Mouse (Mus musculus): Measurements from ENCODE around the gene Zfp697. TPM values are rescaled to one million over a fixed set of nuclear protein-coding genes. Genes with fewer than 3 reads are reported as not detected.
"Not testable (repeated sequence)": the region's sequence is repeated elsewhere in the genome, so short reads cannot be mapped to it uniquely, and the experiment has no call there.

The Zfp697 gene
- polyA plus RNA-seq, 1 experiment from 2014 or later = 19.0 TPM

DNA sequence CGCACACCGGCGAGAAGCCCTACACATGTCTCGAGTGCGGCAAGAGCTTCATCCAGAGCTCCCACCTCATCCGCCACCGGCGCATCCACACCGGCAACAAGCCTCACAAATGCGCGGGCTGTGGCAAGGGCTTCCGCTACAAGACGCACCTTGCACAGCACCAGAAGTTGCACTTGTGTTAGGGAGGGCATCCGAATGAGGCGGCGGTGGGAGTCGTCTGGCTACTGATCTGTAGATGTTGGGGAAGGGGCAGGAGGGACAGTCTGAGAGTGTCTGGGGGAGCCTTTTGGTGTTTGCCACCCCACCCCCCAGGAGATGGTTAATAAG lies 46.2 kb downstream of the Zfp697 start:
- Histone ChIP-seq H3K9ac (ENCODE audit: low read depth, low read length) (peak overlapping the region; percentile 59), H3K4me2 (ENCODE audit: low read length) (peak overlapping the region; percentile 97), H3K9me3 (replicated peaks; ENCODE audit: low read length) (no peaks in the 10 kb centered on the region), H3K27ac (no peak overlapping the region), H3K4me3 (replicated peaks; ENCODE audit: low read depth, low read length) (peak overlapping the region; percentile 57), H3K36me3 (ENCODE audit: insufficient read depth, low read length) (no peaks in the 10 kb centered on the region), H3K4me1 (replicated peaks; ENCODE audit: insufficient read depth, low read length) (peaks cover 17% of the 10 kb centered on the region), H3K27me3 (ENCODE audit: insufficient read depth, low read length) (no peaks in the 10 kb centered on the region)
- TF ChIP-seq CTCF (IDR thresholded peaks at IDR 0.05; ENCODE audit: low read depth) = no peak
- ATAC-seq (replicated peaks; ENCODE audit: low FRiP score, low read depth) (no peak; the same call in 1 of the 2 replicates), DNase-seq (ENCODE audit: low spot score) (no peak)
- 8% methylated on average over 17 of the region's 17 CpGs for WGBS

DNA sequence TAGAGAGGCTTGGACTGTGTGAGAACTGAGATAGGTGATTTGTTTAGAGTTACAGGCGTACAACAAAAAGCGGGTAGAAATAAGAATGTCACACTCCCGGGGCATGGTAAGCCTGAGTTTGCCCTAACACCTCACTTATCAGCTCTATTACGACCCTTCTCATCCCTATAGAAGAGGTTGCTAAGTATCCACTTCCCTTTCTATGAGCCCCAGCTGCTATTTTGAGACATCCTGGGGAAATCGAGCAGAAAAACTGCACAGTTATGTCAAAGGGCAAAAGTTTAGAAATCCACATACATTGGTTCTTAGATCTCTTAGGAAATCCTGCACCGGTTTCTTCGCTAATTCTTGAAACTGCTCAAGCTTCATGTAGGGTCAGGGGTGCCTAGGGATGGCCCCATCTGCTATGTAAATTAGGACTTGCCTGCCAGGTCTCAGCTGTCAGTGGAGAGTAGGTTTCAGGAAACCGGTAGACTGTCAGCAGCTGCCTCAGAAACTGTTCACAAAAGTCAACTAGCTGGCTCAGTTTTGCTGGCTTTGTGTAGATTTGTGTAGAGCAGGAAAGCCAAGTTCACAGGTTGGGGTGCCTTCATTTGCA lies 46.8 kb downstream of the Zfp697 start:
- no peak overlapping the region for H3K27ac ChIP-seq
- H3K9ac ChIP-seq (ENCODE audit: low read depth, low read length) = no peak overlapping the region
- H3K36me3 ChIP-seq (ENCODE audit: insufficient read depth, low read length) = no peaks in the 10 kb centered on the region
- H3K27me3 ChIP-seq (ENCODE audit: insufficient read depth, low read length) = no peaks in the 10 kb centered on the region
- ATAC-seq (replicated peaks; ENCODE audit: low FRiP score, low read depth) (no peak), DNase-seq (ENCODE audit: low spot score) (peak; percentile 51)
- no peak for TF ChIP-seq CTCF (IDR thresholded peaks at IDR 0.05; ENCODE audit: low read depth)
- H3K9me3 ChIP-seq (replicated peaks; ENCODE audit: low read length) = no peaks in the 10 kb centered on the region
- WGBS = 39% methylated on average over 8 of the region's 8 CpGs
- peak overlapping the region; percentile 97 for H3K4me2 ChIP-seq (ENCODE audit: low read length)
- peaks cover 17% of the 10 kb centered on the region for H3K4me1 ChIP-seq (replicated peaks; ENCODE audit: insufficient read depth, low read length)
- peak overlapping the region; percentile 57; the same call in 1 of the 2 replicates for H3K4me3 ChIP-seq (replicated peaks; ENCODE audit: low read depth, low read length)

DNA sequence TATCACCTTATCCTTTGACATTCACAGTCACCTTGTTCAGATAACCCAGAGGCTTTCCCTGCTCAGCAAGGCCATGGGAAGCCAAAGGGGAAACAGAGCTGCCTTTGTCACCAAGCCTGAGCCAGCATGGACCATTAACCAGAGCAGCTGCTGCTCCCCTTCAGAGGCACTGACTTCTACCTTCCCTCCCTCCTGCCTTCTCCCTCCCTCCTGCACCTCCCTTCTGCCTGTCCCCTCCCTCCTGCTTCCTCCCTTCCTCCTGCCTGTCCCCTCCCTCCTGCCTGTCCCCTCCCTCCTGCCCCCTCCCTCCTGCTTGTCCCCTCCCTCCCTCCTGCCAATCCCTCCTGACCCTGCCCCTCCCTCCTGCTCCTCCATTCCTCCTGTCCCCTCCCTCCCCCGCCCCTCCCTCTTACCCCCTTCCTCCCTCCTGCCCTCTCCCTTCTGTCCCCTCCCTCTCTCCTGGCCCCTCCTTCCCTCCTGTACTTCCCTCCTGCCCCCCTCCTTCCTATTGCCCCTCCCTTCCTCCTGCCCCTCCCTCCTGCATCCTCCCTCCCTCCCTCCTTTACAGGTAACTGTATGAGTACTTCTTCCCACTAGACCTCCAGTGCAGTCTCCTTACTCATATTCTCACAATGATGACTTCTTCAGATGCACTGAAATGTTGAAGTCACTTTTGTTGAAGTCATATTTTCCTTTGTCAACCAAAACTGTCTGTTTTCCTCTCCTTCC lies 52.0 kb downstream of the Zfp697 start:
- no peak for TF ChIP-seq CTCF (IDR thresholded peaks at IDR 0.05; ENCODE audit: low read depth)
- Histone ChIP-seq H3K4me1 (replicated peaks; ENCODE audit: insufficient read depth, low read length) (no peaks in the 10 kb centered on the region), H3K4me3 (replicated peaks; ENCODE audit: low read depth, low read length) (no peak overlapping the region), H3K27ac (no peak overlapping the region), H3K4me2 (ENCODE audit: low read length) (no peak overlapping the region), H3K36me3 (ENCODE audit: insufficient read depth, low read length) (no peaks in the 10 kb centered on the region), H3K9ac (ENCODE audit: low read depth, low read length) (no peak overlapping the region), H3K9me3 (replicated peaks; ENCODE audit: low read length) (no peaks in the 10 kb centered on the region), H3K27me3 (ENCODE audit: insufficient read depth, low read length) (no peaks in the 10 kb centered on the region)
- WGBS = 17% methylated on average over 1 of the region's 1 CpGs
- DNase-seq (ENCODE audit: low spot score) (peak; percentile 78), ATAC-seq (replicated peaks; ENCODE audit: low FRiP score, low read depth) (peak; percentile 87)

DNA sequence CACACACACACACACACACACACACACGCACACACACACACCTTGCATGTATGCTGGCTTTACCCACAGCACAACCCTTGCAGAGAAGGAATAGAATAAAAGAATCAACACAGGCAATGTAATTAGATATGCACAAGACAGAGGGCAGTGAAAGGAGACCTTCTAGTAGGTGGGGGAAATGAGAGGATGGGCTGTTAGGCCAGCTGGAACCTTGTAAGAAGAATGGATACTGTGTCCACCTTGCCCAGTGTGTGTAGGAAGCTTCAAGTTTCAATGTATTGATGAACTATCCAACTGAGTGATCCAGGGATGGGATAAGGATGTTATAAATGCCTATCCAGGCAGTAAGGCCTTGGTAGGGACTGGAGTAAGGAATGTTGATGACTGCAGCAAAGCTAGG lies 52.8 kb downstream of the Zfp697 start:
- H3K4me1 ChIP-seq (replicated peaks; ENCODE audit: insufficient read depth, low read length) = no peaks in the 10 kb centered on the region
- peak; percentile 54 for DNase-seq (ENCODE audit: low spot score)
- H3K4me3 ChIP-seq (replicated peaks; ENCODE audit: low read depth, low read length) = no peak overlapping the region
- H3K9ac ChIP-seq (ENCODE audit: low read depth, low read length) = no peak overlapping the region
- no peaks in the 10 kb centered on the region for H3K9me3 ChIP-seq (replicated peaks; ENCODE audit: low read length)
- H3K36me3 ChIP-seq (ENCODE audit: insufficient read depth, low read length) = no peaks in the 10 kb centered on the region
- no peak overlapping the region for H3K4me2 ChIP-seq (ENCODE audit: low read length)
- 48% methylated on average over 1 of the region's 1 CpGs for WGBS
- no peaks in the 10 kb centered on the region for H3K27me3 ChIP-seq (ENCODE audit: insufficient read depth, low read length)
- ATAC-seq (replicated peaks; ENCODE audit: low FRiP score, low read depth) = peak; percentile 68; the same call in 1 of the 2 replicates
- no peak overlapping the region for H3K27ac ChIP-seq
- TF ChIP-seq CTCF (IDR thresholded peaks at IDR 0.05; ENCODE audit: low read depth) = no peak

DNA sequence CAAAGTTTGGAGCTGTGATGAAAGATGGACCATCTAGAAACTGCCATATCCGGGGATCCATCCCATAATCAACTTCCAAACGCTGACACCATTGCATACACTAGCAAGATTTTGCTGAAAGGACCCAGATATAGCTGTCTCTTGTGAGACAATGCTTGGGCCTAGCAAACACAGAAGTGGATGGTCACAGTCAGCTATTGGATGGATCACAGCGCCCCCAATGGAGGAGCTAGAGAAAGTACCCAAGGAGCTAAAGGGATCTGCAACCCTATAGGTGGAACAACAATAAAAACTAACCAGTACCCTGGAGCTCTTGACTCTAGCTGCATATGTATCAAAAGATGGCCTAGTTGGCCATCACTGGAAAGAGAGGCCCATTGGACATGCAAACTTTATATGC lies 60.0 kb downstream of the Zfp697 start:
- not testable (repeated sequence) for H3K4me3 ChIP-seq (replicated peaks; ENCODE audit: low read depth, low read length); H3K4me2 ChIP-seq (ENCODE audit: low read length); H3K27me3 ChIP-seq (ENCODE audit: insufficient read depth, low read length); H3K9me3 ChIP-seq (replicated peaks; ENCODE audit: low read length); H3K36me3 ChIP-seq (ENCODE audit: insufficient read depth, low read length); DNase-seq (ENCODE audit: low spot score); H3K4me1 ChIP-seq (replicated peaks; ENCODE audit: insufficient read depth, low read length); H3K9ac ChIP-seq (ENCODE audit: low read depth, low read length); ATAC-seq (replicated peaks; ENCODE audit: low FRiP score, low read depth); H3K27ac ChIP-seq
- TF ChIP-seq CTCF (IDR thresholded peaks at IDR 0.05; ENCODE audit: low read depth) = peak; percentile 31; the same call in 1 of the 2 replicates
- 38% methylated on average over 3 of the region's 3 CpGs for WGBS

DNA sequence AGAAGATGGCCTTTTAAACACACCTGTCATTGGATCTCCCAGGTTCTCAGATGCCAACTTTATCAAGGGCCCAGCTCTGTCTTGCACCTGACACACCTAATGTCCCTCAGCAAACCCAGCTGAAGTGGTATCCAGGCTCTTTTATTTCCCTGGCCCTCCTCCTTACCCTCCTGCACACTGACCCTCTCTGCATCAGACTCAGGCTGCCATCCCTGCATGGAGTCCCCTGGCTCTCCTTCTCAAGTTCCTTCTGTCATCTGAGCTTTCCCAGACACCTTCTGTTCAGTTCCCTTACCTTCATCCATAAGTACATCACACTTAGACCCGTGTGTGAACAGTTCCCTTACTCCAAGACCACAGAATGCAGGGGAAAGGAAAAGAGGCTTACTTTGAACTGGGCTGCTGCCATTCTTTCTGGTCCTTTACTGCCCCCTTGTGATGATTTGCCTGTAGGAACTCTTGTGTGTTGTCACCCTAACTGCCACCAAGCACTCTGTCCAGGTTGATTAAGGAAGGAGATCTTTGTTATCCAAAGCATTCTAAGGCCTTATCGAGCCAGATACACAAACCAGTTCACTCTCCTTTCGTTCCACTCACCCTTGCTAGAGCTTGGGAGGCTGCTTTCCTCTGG lies 61.0 kb downstream of the Zfp697 start:
- H3K4me2 ChIP-seq (ENCODE audit: low read length); H3K36me3 ChIP-seq (ENCODE audit: insufficient read depth, low read length); H3K4me1 ChIP-seq (replicated peaks; ENCODE audit: insufficient read depth, low read length); H3K9me3 ChIP-seq (replicated peaks; ENCODE audit: low read length); H3K9ac ChIP-seq (ENCODE audit: low read depth, low read length); H3K4me3 ChIP-seq (replicated peaks; ENCODE audit: low read depth, low read length); H3K27ac ChIP-seq; DNase-seq (ENCODE audit: low spot score); H3K27me3 ChIP-seq (ENCODE audit: insufficient read depth, low read length): not testable (repeated sequence)
- ATAC-seq (replicated peaks; ENCODE audit: low FRiP score, low read depth) = peak; percentile 69
- 12% methylated on average over 3 of the region's 3 CpGs for WGBS
- TF ChIP-seq CTCF (IDR thresholded peaks at IDR 0.05; ENCODE audit: low read depth) = peak; percentile 66

DNA sequence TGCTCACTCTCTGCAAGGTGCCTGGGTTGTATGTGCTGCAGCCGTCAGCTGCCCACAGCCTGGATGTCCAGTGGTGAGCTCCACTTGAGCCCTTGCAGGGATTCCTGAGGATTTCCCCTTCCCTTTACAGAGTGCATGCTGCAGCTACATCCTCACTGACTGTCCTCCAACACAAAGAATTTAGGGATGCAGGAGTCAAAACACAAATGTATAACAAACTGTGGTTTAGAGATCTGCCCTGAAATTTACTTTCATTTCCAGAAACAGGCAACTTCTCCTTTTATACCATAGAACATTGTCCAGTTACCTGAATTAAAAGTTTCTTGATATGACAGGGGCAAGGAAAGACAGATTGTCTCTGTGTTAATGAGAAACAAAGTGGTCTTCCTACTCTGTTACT lies 61.7 kb downstream of the Zfp697 start:
- H3K27me3 ChIP-seq (ENCODE audit: insufficient read depth, low read length); H3K9me3 ChIP-seq (replicated peaks; ENCODE audit: low read length); H3K4me2 ChIP-seq (ENCODE audit: low read length); H3K4me1 ChIP-seq (replicated peaks; ENCODE audit: insufficient read depth, low read length); H3K4me3 ChIP-seq (replicated peaks; ENCODE audit: low read depth, low read length); H3K36me3 ChIP-seq (ENCODE audit: insufficient read depth, low read length); H3K27ac ChIP-seq; ATAC-seq (replicated peaks; ENCODE audit: low FRiP score, low read depth); H3K9ac ChIP-seq (ENCODE audit: low read depth, low read length); DNase-seq (ENCODE audit: low spot score): not testable (repeated sequence)
- 100% methylated on average over 1 of the region's 1 CpGs for WGBS

DNA sequence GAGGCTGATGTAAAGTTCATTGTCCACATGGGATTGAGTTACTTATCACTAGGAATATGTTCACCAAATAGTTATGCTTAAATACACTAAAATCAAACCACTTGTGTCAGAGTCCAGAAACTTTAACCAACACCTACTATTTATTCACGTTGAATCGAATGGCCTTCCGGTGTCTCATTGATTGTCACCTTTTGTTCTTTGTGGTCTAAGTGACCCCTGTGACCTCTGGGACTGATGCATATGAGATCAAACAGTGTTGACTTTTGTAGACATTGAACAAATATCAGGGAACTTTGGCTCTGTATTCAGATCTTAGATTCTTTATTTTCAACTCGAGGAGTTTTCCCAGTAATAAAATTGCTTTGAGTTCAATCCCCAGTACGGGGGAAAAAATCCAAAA lies 71.5 kb downstream of the Zfp697 start:
- not testable (repeated sequence) for H3K27me3 ChIP-seq (ENCODE audit: insufficient read depth, low read length); H3K27ac ChIP-seq; H3K9me3 ChIP-seq (replicated peaks; ENCODE audit: low read length); H3K4me1 ChIP-seq (replicated peaks; ENCODE audit: insufficient read depth, low read length); H3K4me3 ChIP-seq (replicated peaks; ENCODE audit: low read depth, low read length); H3K4me2 ChIP-seq (ENCODE audit: low read length); H3K9ac ChIP-seq (ENCODE audit: low read depth, low read length); ATAC-seq (replicated peaks; ENCODE audit: low FRiP score, low read depth); DNase-seq (ENCODE audit: low spot score); H3K36me3 ChIP-seq (ENCODE audit: insufficient read depth, low read length)
- 81% methylated on average over 4 of the region's 5 CpGs for WGBS

DNA sequence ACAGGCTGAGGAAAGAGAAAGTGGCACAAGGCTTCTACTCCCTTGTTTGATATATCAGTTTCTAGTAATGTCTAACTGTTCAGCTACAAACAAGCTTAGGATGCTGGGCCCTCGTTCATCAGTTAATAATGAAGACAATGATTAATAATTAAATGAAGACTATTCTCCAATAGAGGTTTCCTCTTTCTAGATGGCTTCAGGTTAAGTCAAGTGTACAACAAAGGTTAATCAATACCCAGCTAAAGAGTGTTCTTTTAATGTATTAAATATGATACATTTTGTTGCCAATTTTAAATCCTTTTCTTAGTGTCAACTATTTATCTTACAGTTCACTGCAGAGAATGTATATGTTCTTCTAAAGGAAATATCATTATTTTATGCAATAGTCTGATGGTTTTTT lies 74.8 kb downstream of the Zfp697 start, which contains the start of gene Gm4450:
TSS of gene Gm4450 (minus strand) at position 101 of the 400 bp plus-strand sequence.
- not testable (repeated sequence) for H3K9ac ChIP-seq (ENCODE audit: low read depth, low read length); H3K36me3 ChIP-seq (ENCODE audit: insufficient read depth, low read length); H3K9me3 ChIP-seq (replicated peaks; ENCODE audit: low read length); H3K4me3 ChIP-seq (replicated peaks; ENCODE audit: low read depth, low read length); DNase-seq (ENCODE audit: low spot score); H3K4me1 ChIP-seq (replicated peaks; ENCODE audit: insufficient read depth, low read length); H3K27me3 ChIP-seq (ENCODE audit: insufficient read depth, low read length); H3K4me2 ChIP-seq (ENCODE audit: low read length); ATAC-seq (replicated peaks; ENCODE audit: low FRiP score, low read depth); H3K27ac ChIP-seq
- no CpG with 5 or more reads among the region's 1 CpGs for WGBS
